Comparison of ENCODE assay signal across 9 mouse cellular contexts in the genomic region with DNA sequence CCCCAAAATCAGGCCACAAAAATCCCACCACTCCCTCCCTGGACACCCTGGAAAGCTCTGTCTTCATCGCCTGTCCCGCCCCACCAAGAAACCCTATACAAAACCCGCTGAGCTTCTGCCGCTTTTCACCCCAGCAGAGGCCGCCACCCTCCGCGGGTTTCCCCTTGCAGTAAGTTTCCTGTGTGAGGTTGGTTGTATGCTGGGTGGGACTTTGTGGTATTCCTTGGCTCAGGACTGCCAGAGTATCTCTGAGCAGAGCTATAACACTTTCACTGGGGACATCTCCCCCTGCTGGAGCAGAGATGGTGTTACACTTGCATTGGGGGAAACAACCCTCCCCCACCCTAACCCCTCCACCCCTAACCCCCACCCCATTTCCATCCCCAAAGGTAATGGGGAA. TPM values are rescaled to one million over a fixed set of nuclear protein-coding genes. Genes with fewer than 3 reads are reported as not detected.
DNase-seq lines count a peak whose midpoint lies in the region; ATAC-seq and TF ChIP-seq lines count a peak whose summit lies in the region.
"Had no signal": no experiment of that assay in that cellular context is flagged by ENCODE, and none has a peak within 500 bp of the region (broad histone marks: within the 10 kb centered on the region; RNA-seq: fewer than 3 reads in every experiment).

No protein-coding gene starts in this region.

- H3K27me3 ChIP-seq in hindbrain, embryonic 10.5 days (ENCODE audit: insufficient read depth, poor library complexity, severe bottlenecking): no peaks in the 10 kb centered on the region
- H3K27me3 ChIP-seq in hindbrain, embryonic 14.5 days (ENCODE audit: control insufficient read depth, insufficient read depth, low read length): no peaks in the 10 kb centered on the region
- H3K27me3 ChIP-seq in CH12.LX (replicated peaks): no peaks in the 10 kb centered on the region
- no peaks in the 10 kb centered on the region for H3K27me3 ChIP-seq in small intestine, adult 2 months (ENCODE audit: control insufficient read depth, insufficient read depth, low read length)

- no peak overlapping the region for H3K9ac ChIP-seq in hindbrain, embryonic 14.5 days
- no peak overlapping the region for H3K9ac ChIP-seq in CH12.LX (ENCODE audit: insufficient read depth, low read depth)
- H3K9ac ChIP-seq: limb, embryonic 12.5 days had no signal

- TF ChIP-seq POLR2A in CH12.LX (IDR thresholded peaks at IDR 0.05; ENCODE audit: low read depth, low read length): no peak
- no peak for TF ChIP-seq POLR2A in small intestine, adult 2 months (IDR thresholded peaks at IDR 0.05; ENCODE audit: low read depth, low read length)

- no peak overlapping the region for H3K4me2 ChIP-seq in hindbrain, embryonic 14.5 days (replicated peaks)
- no peak overlapping the region for H3K4me2 ChIP-seq in CH12.LX (ENCODE audit: insufficient read depth, low read depth, poor library complexity, severe bottlenecking)
- H3K4me2 ChIP-seq: limb, embryonic 12.5 days had no signal

- no peak overlapping the region for H3K4me3 ChIP-seq in hindbrain, embryonic 10.5 days
- H3K4me3 ChIP-seq in hindbrain, embryonic 14.5 days (replicated peaks; ENCODE audit: low read length): no peak overlapping the region
- no peak overlapping the region for H3K4me3 ChIP-seq in CH12.LX (replicated peaks in 1 of 3; ENCODE audit: low read depth in 2 of 3, low read length in 2 of 3, poor library complexity in 1 of 3)
- no peak overlapping the region for H3K4me3 ChIP-seq in small intestine, adult 2 months (ENCODE audit: low read depth, low read length)
- H3K4me3 ChIP-seq: limb, embryonic 12.5 days had no signal

- no peaks in the 10 kb centered on the region for H3K36me3 ChIP-seq in hindbrain, embryonic 10.5 days
- no peaks in the 10 kb centered on the region for H3K36me3 ChIP-seq in hindbrain, embryonic 14.5 days (replicated peaks; ENCODE audit: control insufficient read depth, insufficient read depth)
- peaks cover 0 to 2% of the 10 kb centered on the region in 2 experiments for H3K36me3 ChIP-seq in CH12.LX (replicated peaks in 1 of 2; ENCODE audit: control insufficient read depth in 1 of 2, insufficient read depth in 1 of 2, low read length in 1 of 2)
- no peaks in the 10 kb centered on the region for H3K36me3 ChIP-seq in small intestine, adult 2 months (ENCODE audit: control insufficient read depth, insufficient read depth, low read length)
- H3K36me3 ChIP-seq: limb, embryonic 12.5 days had no signal

- in situ Hi-C loops in CH12.LX (cut with MboI; ENCODE audit: low pct_ligation_motif_present, low pct_unique_long_range_greater_than_20kb, low sequenced_read_pairs): no loop called here

- dilution Hi-C loops in CH12.LX (cut with MboI; ENCODE audit: extremely low pct_ligation_motif_present, extremely low pct_unique_long_range_greater_than_20kb, low sequenced_read_pairs): no loop called here

- H3K79me2 ChIP-seq in CH12.LX (replicated peaks; ENCODE audit: control insufficient read depth, extremely low read depth, insufficient read depth, poor library complexity, severe bottlenecking): 0 out of 2 replicates have a peak, but pooled peaks cover 8% of the 10 kb centered on the region

- H3K27ac ChIP-seq in hindbrain, embryonic 10.5 days: no peak overlapping the region
- H3K27ac ChIP-seq in hindbrain, embryonic 14.5 days: no peak overlapping the region
- H3K27ac ChIP-seq in CH12.LX (ENCODE audit: insufficient read depth, low read depth): no peak overlapping the region
- H3K27ac ChIP-seq in small intestine, adult 2 months (ENCODE audit: insufficient read depth, low read depth, low read length): no peak overlapping the region
- H3K27ac ChIP-seq: limb, embryonic 12.5 days had no signal

- peaks cover 7% of the 10 kb centered on the region for H3K9me3 ChIP-seq in hindbrain, embryonic 10.5 days
- H3K9me3 ChIP-seq in hindbrain, embryonic 14.5 days (ENCODE audit: control insufficient read depth, low read length): no peaks in the 10 kb centered on the region
- H3K9me3 ChIP-seq in CH12.LX (replicated peaks; ENCODE audit: low read length): peaks cover 7% of the 10 kb centered on the region

- ATAC-seq in hindbrain, embryonic 14.5 days (ENCODE audit: low FRiP score): no peak

- peak; percentile 28 for TF ChIP-seq RAD21 in CH12.LX (IDR thresholded peaks at IDR 0.05; ENCODE audit: low read depth, low read length)

- peak; percentile 13 to 38; a peak in 2 of 4 replicates for TF ChIP-seq CTCF in CH12.LX (conservative IDR thresholded peaks at IDR 0.05 in 1 of 2, IDR thresholded peaks at IDR 0.05 in 1 of 2; ENCODE audit: low read depth in 2 of 2, low read length in 2 of 2)
- peak; percentile 43; the same call in 1 of the 2 replicates for TF ChIP-seq CTCF in small intestine, adult 2 months (IDR thresholded peaks at IDR 0.05; ENCODE audit: extremely low read depth, insufficient read length, insufficient replicate concordance, low read depth, low read length)

- WGBS in hindbrain, embryonic 10.5 days: 45% methylated on average over 7 of the region's 7 CpGs
- 41% methylated on average over 7 of the region's 7 CpGs for WGBS in hindbrain, embryonic 14.5 days
- WGBS in small intestine, adult 2 months: 64% methylated on average over 7 of the region's 7 CpGs

- TF ChIP-seq EP300 in CH12.LX (IDR thresholded peaks at IDR 0.05; ENCODE audit: low read length): no peak

- peak; percentile 28 for DNase-seq in hindbrain, embryonic 10.5 days (ENCODE audit: low spot score)
- DNase-seq in hindbrain, embryonic 14.5 days (ENCODE audit: low spot score): no peak
- peak; percentile 49 for DNase-seq in CH12.LX (ENCODE audit: extremely low read depth)
- peak; percentile 26 for DNase-seq in embryo, embryonic 9.5 days (ENCODE audit: extremely low spot score)
- DNase-seq in urinary bladder, postnatal 36 days (ENCODE audit: low spot score in 2 of 2): no peak
- DNase-seq in c-Kit-positive CD71-positive TER-119-positive erythroid progenitor cells, embryonic 14.5 days (ENCODE audit: low spot score): no peak
- DNase-seq in frontal cortex, postnatal 14 days (ENCODE audit: low spot score in 2 of 2): no peak

- H3K4me1 ChIP-seq in hindbrain, embryonic 10.5 days (replicated peaks): peaks cover 19% of the 10 kb centered on the region
- no peaks in the 10 kb centered on the region; the same call in 1 of the 2 replicates for H3K4me1 ChIP-seq in hindbrain, embryonic 14.5 days (replicated peaks; ENCODE audit: control insufficient read depth, insufficient read depth, low read length)
- H3K4me1 ChIP-seq in CH12.LX (ENCODE audit: control insufficient read depth in 1 of 2, insufficient read depth in 2 of 2): peaks cover 4 to 26% of the 10 kb centered on the region in 2 experiments
- H3K4me1 ChIP-seq in small intestine, adult 2 months (ENCODE audit: control insufficient read depth, insufficient read depth, insufficient read length, low read length): peaks cover 4% of the 10 kb centered on the region; the same call in 1 of the 2 replicates

TF ChIP-seq in CH12.LX, 34 proteins besides CTCF, POLR2A, EP300 and RAD21 (continues in another document):
- TF ChIP-seq ZNF384 (IDR thresholded peaks at IDR 0.05; ENCODE audit: low read depth, low read length): no peak
- TF ChIP-seq MYC (IDR thresholded peaks at IDR 0.05; ENCODE audit: low read depth, low read length): no peak
- TF ChIP-seq USF2 (conservative IDR thresholded peaks at IDR 0.05; ENCODE audit: low read depth, low read length): no peak
- no peak for TF ChIP-seq MAX (IDR thresholded peaks at IDR 0.05; ENCODE audit: low read length)
- TF ChIP-seq NRF1 (IDR thresholded peaks at IDR 0.05; ENCODE audit: low read depth, low read length): no peak
- no peak for TF ChIP-seq MAFK (IDR thresholded peaks at IDR 0.05; ENCODE audit: insufficient replicate concordance, low read length)
- no peak for TF ChIP-seq ZMIZ1 (IDR thresholded peaks at IDR 0.05; ENCODE audit: low read depth, low read length)
- no peak for TF ChIP-seq BHLHE40 (IDR thresholded peaks at IDR 0.05; ENCODE audit: low read depth, low read length)
- TF ChIP-seq UBTF (IDR thresholded peaks at IDR 0.05; ENCODE audit: low read depth, low read length): no peak
- no peak for TF ChIP-seq POLR2AphosphoS2 (IDR thresholded peaks at IDR 0.05; ENCODE audit: low read depth, low read length)
- no peak for TF ChIP-seq MAZ (IDR thresholded peaks at IDR 0.05; ENCODE audit: low read depth, low read length)
- no peak for TF ChIP-seq E2F4 (IDR thresholded peaks at IDR 0.05; ENCODE audit: insufficient replicate concordance, low read depth, low read length)
- TF ChIP-seq MEF2A (IDR thresholded peaks at IDR 0.05; ENCODE audit: borderline replicate concordance, low read depth, low read length): no peak

RNA-seq across cellular contexts. Expression of a gene that starts 1.5 kb away (rescaled TPM):
- polyA plus RNA-seq in hindbrain, embryonic 10.5 days (2016; fragmentation: Nextera tagmentation; extraction: Ambion mirVana): 27.9 and 37.9 TPM in 2 replicates
- polyA plus RNA-seq in hindbrain, embryonic 14.5 days (2014; fragmentation: Nextera tagmentation; extraction: Ambion mirVana): 6.7 and 6.8 TPM in 2 replicates
- 20.4 TPM in 2 replicates for total RNA-seq in CH12.LX (2012; rRNA removed)
- total RNA-seq in CH12.LX (2014; rRNA removed): 36.8 and 37.9 TPM in 2 replicates
- 27.8 and 30.1 TPM in 2 replicates for polyA plus RNA-seq in CH12.LX (2012; ENCODE audit: insufficient read length, low read depth)
- 0.71 and 2.1 TPM in 2 replicates for polyA plus RNA-seq in small intestine, adult 2 months (2012; rRNA removed)

RNA-seq across cellular contexts. Expression of a gene that starts 26.4 kb away (rescaled TPM):
- 10.8 and 13.4 TPM in 2 replicates for polyA plus RNA-seq in hindbrain, embryonic 10.5 days (2016; fragmentation: Nextera tagmentation; extraction: Ambion mirVana)
- polyA plus RNA-seq in hindbrain, embryonic 14.5 days (2014; fragmentation: Nextera tagmentation; extraction: Ambion mirVana): 19.1 and 23.4 TPM in 2 replicates
- total RNA-seq in CH12.LX (2012; rRNA removed) (0.80 and 2.0 TPM in 2 replicates), CH12.LX (2014; rRNA removed) (0.70 and 0.96 TPM in 2 replicates)
- polyA plus RNA-seq in CH12.LX (2012; ENCODE audit: insufficient read length, low read depth): 0.64 and 0.94 TPM in 2 replicates
- polyA plus RNA-seq in small intestine, adult 2 months (2012; rRNA removed): 8.1 and 29.1 TPM in 2 replicates

RNA-seq across cellular contexts. Expression of a gene that starts 44.6 kb away (rescaled TPM):
- polyA plus RNA-seq in hindbrain, embryonic 10.5 days (2016; fragmentation: Nextera tagmentation; extraction: Ambion mirVana): 5.4 and 6.7 TPM in 2 replicates
- polyA plus RNA-seq in hindbrain, embryonic 14.5 days (2014; fragmentation: Nextera tagmentation; extraction: Ambion mirVana): 5.4 and 5.5 TPM in 2 replicates
- total RNA-seq in CH12.LX (2012; rRNA removed) (0.67 and 1.0 TPM in 2 replicates), CH12.LX (2014; rRNA removed) (0.55 and 0.68 TPM in 2 replicates)
- polyA plus RNA-seq in CH12.LX (2012; ENCODE audit: insufficient read length, low read depth): 1.2 and 1.3 TPM in 2 replicates
- 13.7 and 62.2 TPM in 2 replicates for polyA plus RNA-seq in small intestine, adult 2 months (2012; rRNA removed)

RNA-seq across cellular contexts. Expression of a gene that starts 59.9 kb away (rescaled TPM):
- polyA plus RNA-seq in hindbrain, embryonic 10.5 days (2016; fragmentation: Nextera tagmentation; extraction: Ambion mirVana): 13.9 and 18.0 TPM in 2 replicates
- 31.7 and 36.4 TPM in 2 replicates for polyA plus RNA-seq in hindbrain, embryonic 14.5 days (2014; fragmentation: Nextera tagmentation; extraction: Ambion mirVana)
- total RNA-seq in CH12.LX (2012; rRNA removed) (0.21 and 0.30 TPM in 2 replicates), CH12.LX (2014; rRNA removed) (0.05 TPM in 1 of 2 replicates, not detected in the other)
- 0.16 TPM in 1 of 2 replicates, not detected in the other for polyA plus RNA-seq in CH12.LX (2012; ENCODE audit: insufficient read length, low read depth)
- polyA plus RNA-seq in small intestine, adult 2 months (2012; rRNA removed): 0.27 and 0.94 TPM in 2 replicates

Comparison
In these comparisons a context has a peak if more than half of its experiments do, and no peak if none do; other contexts are left out.
1. DNase-seq: peak in hindbrain, embryonic 10.5 days (single experiment), CH12.LX (single experiment) and embryo, embryonic 9.5 days (single experiment); none in hindbrain, embryonic 14.5 days (single experiment), urinary bladder, postnatal 36 days (0 of 2), c-Kit-positive CD71-positive TER-119-positive erythroid progenitor cells, embryonic 14.5 days (single experiment) and frontal cortex, postnatal 14 days (0 of 2).